Comparison of ENCODE assay signal across 27 mouse cellular contexts in genomic region chr7:75868687-75869086, GRCm38 (mm10). TPM values are rescaled to one million over a fixed set of nuclear protein-coding genes. Genes with fewer than 3 reads are reported as not detected.
DNase-seq lines count a peak whose midpoint lies in the region; ATAC-seq and TF ChIP-seq lines count a peak whose summit lies in the region.
"Had no signal": no experiment of that assay in that cellular context is flagged by ENCODE, and none has a peak within 500 bp of the region (broad histone marks: within the 10 kb centered on the region; RNA-seq: fewer than 3 reads in every experiment).

No protein-coding gene starts in this region.

- 0 out of 2 replicates have a peak overlapping the region, but pooled peaks have one; percentile 29 for H3K27ac ChIP-seq in liver, embryonic 15.5 days (replicated peaks)
- no peak overlapping the region for H3K27ac ChIP-seq in midbrain, embryonic 11.5 days (ENCODE audit: low read depth, low read length)
- no peak overlapping the region for H3K27ac ChIP-seq in midbrain, postnatal 0 days (ENCODE audit: low read depth, low read length)
- 0 out of 2 replicates have a peak overlapping the region, but pooled peaks have one; percentile 24 for H3K27ac ChIP-seq in stomach, postnatal 0 days (replicated peaks)
- H3K27ac ChIP-seq: embryonic facial prominence, embryonic 12.5 days; embryonic facial prominence, embryonic 15.5 days; forebrain, embryonic 12.5 days; forebrain, embryonic 15.5 days; heart, adult 2 months; heart, embryonic 10.5 days; heart, embryonic 13.5 days; hindbrain, embryonic 13.5 days had no signal

- no peak for ATAC-seq in liver, embryonic 15.5 days (ENCODE audit: insufficient read depth)
- no peak for ATAC-seq in midbrain, embryonic 11.5 days (ENCODE audit: low FRiP score)
- ATAC-seq in midbrain, postnatal 0 days (ENCODE audit: low FRiP score): no peak
- ATAC-seq in stomach, postnatal 0 days (ENCODE audit: low FRiP score, low TSS enrichment): peak; percentile 76
- ATAC-seq: forebrain, embryonic 15.5 days; hindbrain, embryonic 16.5 days; inflammation-experienced regulatory T-cells, adult 6 months; Patski had no signal

- H3K36me3 ChIP-seq in liver, embryonic 15.5 days (replicated peaks): peaks cover 96% of the 10 kb centered on the region
- peaks cover 21% of the 10 kb centered on the region for H3K36me3 ChIP-seq in midbrain, embryonic 11.5 days (ENCODE audit: control insufficient read depth, insufficient read depth, low read length)
- H3K36me3 ChIP-seq in midbrain, postnatal 0 days (ENCODE audit: insufficient read depth, low read length): peaks cover 26% of the 10 kb centered on the region
- peaks cover 26% of the 10 kb centered on the region for H3K36me3 ChIP-seq in stomach, postnatal 0 days (ENCODE audit: control insufficient read depth, insufficient read depth, low read length)

- no peaks in the 10 kb centered on the region for H3K9me3 ChIP-seq in liver, embryonic 15.5 days (replicated peaks)
- H3K9me3 ChIP-seq in midbrain, embryonic 11.5 days (ENCODE audit: control insufficient read depth, low read length): no peaks in the 10 kb centered on the region
- H3K9me3 ChIP-seq in midbrain, postnatal 0 days (ENCODE audit: low read length): no peaks in the 10 kb centered on the region
- no peaks in the 10 kb centered on the region for H3K9me3 ChIP-seq in stomach, postnatal 0 days (ENCODE audit: control insufficient read depth, low read length)
- H3K9me3 ChIP-seq: embryonic facial prominence, embryonic 12.5 days; embryonic facial prominence, embryonic 15.5 days; forebrain, embryonic 12.5 days; forebrain, embryonic 15.5 days; heart, embryonic 10.5 days; hindbrain, embryonic 13.5 days had no signal

- no peak for TF ChIP-seq EP300 in stomach, postnatal 0 days (optimal IDR thresholded peaks at IDR 0.05)

- H3K9ac ChIP-seq in liver, embryonic 15.5 days: no peak overlapping the region
- H3K9ac ChIP-seq in midbrain, embryonic 11.5 days (ENCODE audit: low read length): no peak overlapping the region
- no peak overlapping the region for H3K9ac ChIP-seq in midbrain, postnatal 0 days (replicated peaks; ENCODE audit: low read length, poor library complexity, severe bottlenecking)
- no peak overlapping the region for H3K9ac ChIP-seq in stomach, postnatal 0 days (ENCODE audit: low read length)
- H3K9ac ChIP-seq: embryonic facial prominence, embryonic 12.5 days; embryonic facial prominence, embryonic 15.5 days; forebrain, embryonic 12.5 days; forebrain, embryonic 15.5 days; heart, embryonic 13.5 days; hindbrain, embryonic 13.5 days had no signal

- H3K4me2 ChIP-seq in liver, embryonic 15.5 days: no peak overlapping the region
- H3K4me2 ChIP-seq in midbrain, embryonic 11.5 days: no peak overlapping the region
- H3K4me2 ChIP-seq in midbrain, postnatal 0 days (ENCODE audit: low read depth, low read length, poor library complexity, severe bottlenecking): no peak overlapping the region
- H3K4me2 ChIP-seq in stomach, postnatal 0 days (replicated peaks; ENCODE audit: low read depth): no peak overlapping the region
- H3K4me2 ChIP-seq: embryonic facial prominence, embryonic 12.5 days; embryonic facial prominence, embryonic 15.5 days; forebrain, embryonic 12.5 days; forebrain, embryonic 15.5 days; heart, embryonic 13.5 days; hindbrain, embryonic 13.5 days had no signal

- no peak for DNase-seq in liver
- peak; percentile 44 for DNase-seq in midbrain, embryonic 11.5 days (ENCODE audit: low spot score, missing footprints)
- DNase-seq in midbrain, postnatal 0 days (ENCODE audit: low spot score): no peak
- peak; percentile 80 for DNase-seq in stomach, postnatal 0 days (ENCODE audit: low spot score)
- no peak for DNase-seq in heart, postnatal 10 days
- DNase-seq: adrenal gland, postnatal 10 days; adrenal gland, postnatal 36 days; B cell, adult 2 months; cerebellum, adult 18-20 months; cerebellum, adult 9-10 months; cerebellum, postnatal 14 days; gastrocnemius, postnatal 10 days; gastrocnemius, postnatal 36 days had no signal

- H3K27me3 ChIP-seq in liver, embryonic 15.5 days: no peaks in the 10 kb centered on the region
- no peaks in the 10 kb centered on the region for H3K27me3 ChIP-seq in midbrain, embryonic 11.5 days (ENCODE audit: control insufficient read depth, insufficient read depth, low read length)
- H3K27me3 ChIP-seq in midbrain, postnatal 0 days (ENCODE audit: insufficient read depth, low read length): no peaks in the 10 kb centered on the region
- H3K27me3 ChIP-seq in stomach, postnatal 0 days (ENCODE audit: control insufficient read depth, insufficient read depth, low read length): no peaks in the 10 kb centered on the region
- H3K27me3 ChIP-seq: CH12.LX; embryonic facial prominence, embryonic 12.5 days; embryonic facial prominence, embryonic 15.5 days; forebrain, embryonic 12.5 days; forebrain, embryonic 15.5 days; heart, embryonic 13.5 days; hindbrain, embryonic 13.5 days; Patski had no signal

- intact Hi-C loops in heart, postnatal 10 days (cut with DNase I): no loop called here

- no peak for TF ChIP-seq CTCF in midbrain, postnatal 0 days (IDR thresholded peaks at IDR 0.05)
- TF ChIP-seq CTCF in stomach, postnatal 0 days (IDR thresholded peaks at IDR 0.05; ENCODE audit: low read depth): no peak

- no peak overlapping the region for H3K4me3 ChIP-seq in liver, embryonic 15.5 days (replicated peaks)
- H3K4me3 ChIP-seq in midbrain, embryonic 11.5 days (ENCODE audit: low read depth, low read length): no peak overlapping the region
- no peak overlapping the region for H3K4me3 ChIP-seq in midbrain, postnatal 0 days (ENCODE audit: low read depth, low read length)
- no peak overlapping the region for H3K4me3 ChIP-seq in stomach, postnatal 0 days (ENCODE audit: low read depth, low read length)
- H3K4me3 ChIP-seq: embryonic facial prominence, embryonic 12.5 days; embryonic facial prominence, embryonic 15.5 days; erythroblast, embryonic 14.5 days; forebrain, embryonic 12.5 days; forebrain, embryonic 15.5 days; heart, adult 2 months; heart, embryonic 10.5 days; heart, embryonic 13.5 days; hindbrain, embryonic 13.5 days had no signal

- H3K4me1 ChIP-seq in liver, embryonic 15.5 days (replicated peaks): peaks cover 67% of the 10 kb centered on the region
- H3K4me1 ChIP-seq in midbrain, embryonic 11.5 days (ENCODE audit: control insufficient read depth, insufficient read depth, low read length): no peaks in the 10 kb centered on the region
- H3K4me1 ChIP-seq in midbrain, postnatal 0 days (ENCODE audit: insufficient read depth, low read length): no peaks in the 10 kb centered on the region
- no peaks in the 10 kb centered on the region for H3K4me1 ChIP-seq in stomach, postnatal 0 days (replicated peaks; ENCODE audit: control insufficient read depth, insufficient read depth)
- H3K4me1 ChIP-seq: embryonic facial prominence, embryonic 12.5 days; embryonic facial prominence, embryonic 15.5 days; forebrain, embryonic 12.5 days; forebrain, embryonic 15.5 days had no signal

- 74% methylated on average over 2 of the region's 2 CpGs for WGBS in liver, embryonic 15.5 days (ENCODE audit: insufficient replicate concordance)
- 78% methylated on average over 2 of the region's 2 CpGs for WGBS in midbrain, embryonic 11.5 days
- WGBS in midbrain, postnatal 0 days: 87% methylated on average over 2 of the region's 2 CpGs
- 78% methylated on average over 2 of the region's 2 CpGs for WGBS in stomach, postnatal 0 days

RNA-seq across cellular contexts. Expression of gene Klhl25, which starts 20.6 kb away (rescaled TPM):
- polyA plus RNA-seq in liver, embryonic 15.5 days (2015; fragmentation: Nextera tagmentation; extraction: Ambion mirVana): 15.5 and 19.8 TPM in 2 replicates
- 17.7 and 21.2 TPM in 2 replicates for polyA plus RNA-seq in midbrain, embryonic 11.5 days (2014; fragmentation: Nextera tagmentation; extraction: Ambion mirVana)
- 34.2 and 35.3 TPM in 2 replicates for total RNA-seq in midbrain, postnatal 0 days (2014; rRNA removed)
- polyA plus RNA-seq in midbrain, postnatal 0 days (2015; fragmentation: Nextera tagmentation; extraction: Ambion mirVana): 12.6 and 13.9 TPM in 2 replicates
- 8.0 and 8.2 TPM in 2 replicates for polyA plus RNA-seq in stomach, postnatal 0 days (2015; fragmentation: Nextera tagmentation; extraction: Ambion mirVana)
- total RNA-seq in heart, postnatal 10 days (2021): 10 to 100 TPM in 1 of 2 experiments, 1 to 10 TPM in 1; 7.1 to 10.7 TPM

Comparison
In these comparisons a context has a peak if more than half of its experiments do, and no peak if none do; other contexts are left out.
1. DNase-seq: peak in midbrain, embryonic 11.5 days (single experiment) and stomach, postnatal 0 days (single experiment); none in liver (single experiment), midbrain, postnatal 0 days (single experiment) and heart, postnatal 10 days (0 of 2).
2. H3K27ac ChIP-seq: peak in liver, embryonic 15.5 days (single experiment) and stomach, postnatal 0 days (single experiment); none in midbrain, embryonic 11.5 days (single experiment) and midbrain, postnatal 0 days (single experiment).